Mouse (Mus musculus): ENCODE measurements at regions not wholly inside any gene's neighbourhood (a gene's known extent, or its start where the extent isn't known, plus 50 kb on each side); places are given as distances from the start of the nearest gene placed in this dataset.

DNA sequence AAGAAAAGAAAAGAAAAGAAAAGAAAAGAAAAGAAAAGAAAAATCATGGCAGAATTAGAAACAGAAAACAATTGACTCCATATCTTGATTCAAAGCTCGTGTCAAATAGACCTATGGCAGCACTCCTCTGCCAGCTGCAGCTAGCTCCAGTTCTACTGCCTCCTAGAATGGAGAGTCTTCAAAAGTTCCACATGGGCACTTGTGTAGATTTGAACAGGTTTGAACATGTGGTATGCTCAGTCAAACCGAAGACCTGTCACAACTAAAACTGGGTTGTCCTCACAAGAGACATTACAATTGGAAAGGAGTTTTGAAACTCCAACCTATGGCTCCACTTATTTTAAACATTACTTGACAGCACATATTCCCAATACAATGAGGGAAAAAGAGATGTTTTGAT lies 355.6 kb upstream of the Atp2b1 start:
- no peak for DNase-seq (ENCODE audit: low spot score in 2 of 2)

- no peak for DNase-seq (ENCODE audit: low spot score in 2 of 2)
These were observed 351.8 kb upstream of the Atp2b1 start for GRCm38 (mm10) chr10:98562297-98562912.

DNA sequence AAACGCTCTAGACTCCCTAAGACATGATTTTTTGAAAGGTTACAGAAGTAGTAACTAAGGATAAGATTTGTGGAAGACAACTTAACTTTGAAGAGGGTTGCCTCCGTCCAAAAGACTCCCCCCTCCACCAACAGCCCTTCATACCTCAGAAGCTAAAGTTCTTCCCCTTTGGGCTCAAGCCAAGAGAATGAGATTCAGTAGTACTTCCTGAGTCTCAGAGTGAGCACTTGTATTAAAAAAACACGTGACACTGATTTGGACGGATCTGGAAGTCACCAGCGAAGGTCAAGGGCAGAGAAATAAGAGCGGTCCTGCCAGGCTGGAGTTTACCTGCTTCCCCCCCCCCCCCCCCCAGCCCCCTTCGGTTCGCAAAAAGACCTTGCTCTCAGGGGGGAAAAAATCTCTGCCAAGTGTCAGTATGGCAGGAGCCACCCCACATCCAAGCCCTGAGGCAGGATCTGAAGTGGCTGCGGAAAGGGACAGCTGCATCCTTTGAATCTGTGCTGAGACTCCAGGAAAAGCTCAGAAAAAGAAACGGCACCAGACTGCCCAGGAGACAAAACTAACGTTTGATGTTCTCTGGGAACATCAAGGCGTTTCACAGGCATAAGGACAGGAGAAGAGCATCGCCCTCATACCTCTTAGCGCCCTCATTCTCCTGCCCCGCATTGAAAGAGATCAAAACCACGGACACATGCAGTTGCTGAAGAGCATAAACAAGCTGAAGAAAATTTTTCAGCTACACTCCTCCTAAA lies 341.2 kb upstream of the Atp2b1 start:
- no peak for DNase-seq (ENCODE audit: low spot score in 2 of 2)

DNA sequence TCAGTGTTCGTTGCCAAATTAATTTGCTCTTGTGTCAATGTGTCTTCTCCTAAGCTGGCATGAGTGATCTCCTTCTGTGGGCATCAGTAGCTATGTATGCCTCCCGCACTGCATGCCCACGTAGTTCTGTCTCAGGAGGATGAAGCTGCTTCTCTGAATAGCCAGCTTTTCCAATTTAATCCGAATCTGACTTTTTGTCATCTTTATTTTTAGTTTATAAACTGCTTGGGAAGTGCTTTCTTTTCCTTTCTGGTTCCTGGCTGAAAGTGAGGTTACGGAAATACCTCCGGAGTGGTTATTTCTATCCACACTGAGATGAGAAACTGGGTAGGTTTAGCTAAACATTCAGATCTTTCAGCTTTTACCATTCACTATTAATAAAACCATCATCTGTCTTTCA lies 337.2 kb upstream of the Atp2b1 start:
- DNase-seq (ENCODE audit: low spot score in 2 of 2): peak in 1 of 2 experiments; percentile 31

GRCm38 (mm10) chr10:98584776-98585175 lies 329.4 kb upstream of the Atp2b1 start:
- DNase-seq (ENCODE audit: low spot score in 2 of 2): no peak

DNA sequence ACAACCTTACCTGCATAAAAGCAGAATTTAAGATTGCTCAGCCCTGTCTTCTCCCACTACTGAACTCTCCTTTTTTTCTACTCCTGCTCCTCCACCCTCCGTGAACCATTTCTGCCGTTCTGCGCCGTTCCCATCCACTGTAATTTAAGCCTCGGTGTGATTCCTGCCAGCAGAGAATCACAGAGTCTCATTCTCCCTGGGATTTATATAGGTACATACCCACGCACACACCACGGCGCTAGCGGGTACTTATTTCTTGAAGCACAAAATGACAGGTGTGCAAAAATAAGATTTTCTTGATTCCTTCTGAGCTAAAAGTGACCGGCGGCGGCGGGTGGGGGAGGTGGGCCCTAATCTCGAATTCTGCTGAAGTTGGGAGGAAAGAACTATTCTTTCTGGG lies 324.5 kb upstream of the Atp2b1 start:
- peak; percentile 26 to 65 for DNase-seq (ENCODE audit: low spot score in 2 of 2)

GRCm38 (mm10) chr10:98592154-98592553 lies 322.1 kb upstream of the Atp2b1 start:
- DNase-seq (ENCODE audit: low spot score in 2 of 2): no peak

DNA sequence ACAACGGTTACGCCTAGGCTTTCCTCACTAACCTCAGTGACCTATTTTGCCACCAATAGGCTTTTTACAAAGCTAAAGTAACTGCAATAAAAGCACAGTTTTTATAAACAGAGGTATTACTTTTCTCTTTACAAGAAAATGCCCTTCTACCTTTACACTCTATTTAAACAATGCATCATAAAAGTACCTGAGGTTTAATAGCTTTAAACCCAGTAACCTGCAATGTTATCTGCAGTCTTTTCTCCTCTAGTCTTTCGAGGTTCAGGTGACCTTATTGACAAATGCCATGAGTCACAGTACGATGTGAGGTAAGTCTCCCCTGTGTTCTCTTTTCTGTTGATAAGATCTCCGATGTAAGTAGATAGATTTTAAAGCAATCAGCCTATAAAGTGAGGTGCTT lies 320.3 kb upstream of the Atp2b1 start:
- no peak for DNase-seq (ENCODE audit: low spot score in 2 of 2)

DNA sequence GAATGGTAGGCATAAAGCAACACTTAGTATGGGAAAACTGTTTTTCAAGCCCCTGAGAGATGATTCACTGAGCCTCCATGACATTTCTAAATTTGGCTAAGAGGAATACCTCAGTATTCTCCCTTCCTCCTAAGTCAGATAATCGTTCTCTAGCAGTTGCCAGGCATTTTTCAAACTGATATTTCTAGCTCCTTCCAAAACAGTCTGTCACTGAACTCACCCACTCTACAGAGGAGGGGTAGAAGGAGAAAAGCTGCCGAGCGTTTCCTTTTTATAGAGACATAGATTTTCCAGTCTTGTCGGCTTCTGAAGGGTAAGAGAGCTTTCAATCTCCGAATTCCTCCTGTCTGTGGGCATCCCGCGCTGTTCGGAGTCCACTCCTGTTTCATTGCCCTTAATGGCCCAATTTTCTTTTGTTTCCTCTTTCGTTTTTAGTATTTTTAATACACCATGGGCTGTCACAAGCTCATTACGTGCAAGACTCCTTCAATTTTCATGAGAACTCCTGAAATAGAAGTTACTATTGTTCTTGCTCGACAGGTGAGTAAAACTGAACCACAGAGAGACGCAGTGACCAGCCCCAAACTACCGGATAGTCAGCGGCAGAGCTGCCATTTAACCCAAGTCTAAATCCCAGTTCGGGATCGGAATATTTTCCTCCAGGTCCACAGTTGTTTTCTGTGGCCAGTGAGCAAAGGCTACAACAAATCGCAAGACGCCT lies 305.8 kb upstream of the Atp2b1 start:
- DNase-seq (ENCODE audit: low spot score in 2 of 2): peak in 1 of 2 experiments; percentile 36

DNA sequence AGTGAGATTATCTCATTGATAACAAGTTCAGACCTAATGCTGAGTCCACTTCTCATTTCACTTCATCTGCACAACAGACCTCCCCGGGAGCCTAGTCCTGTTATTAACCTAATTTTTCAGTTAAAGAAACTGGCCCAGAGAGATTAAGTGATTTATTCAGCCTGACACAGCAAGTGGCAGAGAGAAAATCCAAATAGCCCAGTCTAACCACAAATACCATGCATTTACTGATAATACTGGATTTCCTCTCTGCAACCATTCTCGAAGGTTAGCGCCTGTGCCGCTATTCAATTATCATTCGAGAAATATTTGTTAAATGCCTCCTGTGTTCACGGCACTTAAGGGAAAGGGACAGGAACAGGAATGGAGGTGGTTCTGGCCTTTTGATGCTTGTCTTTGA lies 303.5 kb upstream of the Atp2b1 start:
- no peak for DNase-seq (ENCODE audit: low spot score in 2 of 2)

GRCm38 (mm10) chr10:98611707-98612360 lies 302.4 kb upstream of the Atp2b1 start:
- DNase-seq (ENCODE audit: low spot score in 2 of 2): no peak

GRCm38 (mm10) chr10:98618736-98619525 lies 295.3 kb upstream of the Atp2b1 start:
- peak in 1 of 2 experiments; percentile 23 for DNase-seq (ENCODE audit: low spot score in 2 of 2)

GRCm38 (mm10) chr10:98624103-98624502 lies 290.1 kb upstream of the Atp2b1 start:
- DNase-seq (ENCODE audit: low spot score in 2 of 2): no peak

DNA sequence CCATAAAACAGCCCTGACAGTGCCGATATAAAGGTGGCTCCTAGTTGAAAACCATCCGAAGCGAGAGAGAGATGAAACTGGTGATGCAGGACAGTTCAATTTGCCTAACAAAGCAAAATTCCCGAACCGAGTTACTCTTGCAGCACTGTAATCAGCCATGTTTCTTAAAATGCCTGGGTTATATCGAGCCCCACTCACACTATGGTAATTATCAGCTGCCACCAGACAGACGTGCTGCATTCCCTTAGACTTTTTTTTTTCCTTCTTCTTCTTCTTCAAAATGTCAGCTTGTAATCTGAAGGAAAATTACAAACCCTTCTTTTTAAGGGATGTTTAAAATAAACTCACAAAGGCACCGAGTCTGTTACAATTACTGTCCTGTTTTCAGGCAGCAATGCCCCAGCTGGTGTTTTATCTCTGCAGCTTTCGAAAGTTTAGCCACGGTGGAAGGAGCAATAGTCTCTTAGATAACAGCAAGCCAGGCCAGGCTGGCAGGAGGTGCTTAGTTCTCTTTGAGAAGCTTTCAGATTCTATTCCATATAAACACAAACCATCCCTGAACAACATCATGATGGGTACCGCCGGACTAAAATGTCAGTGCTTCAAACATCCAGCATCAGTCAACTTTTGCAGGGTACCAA lies 289.4 kb upstream of the Atp2b1 start:
- no peak for DNase-seq (ENCODE audit: low spot score in 2 of 2)

- no peak for DNase-seq (ENCODE audit: low spot score in 2 of 2)
These were observed 286.0 kb upstream of the Atp2b1 start for GRCm38 (mm10) chr10:98628191-98628590.

DNA sequence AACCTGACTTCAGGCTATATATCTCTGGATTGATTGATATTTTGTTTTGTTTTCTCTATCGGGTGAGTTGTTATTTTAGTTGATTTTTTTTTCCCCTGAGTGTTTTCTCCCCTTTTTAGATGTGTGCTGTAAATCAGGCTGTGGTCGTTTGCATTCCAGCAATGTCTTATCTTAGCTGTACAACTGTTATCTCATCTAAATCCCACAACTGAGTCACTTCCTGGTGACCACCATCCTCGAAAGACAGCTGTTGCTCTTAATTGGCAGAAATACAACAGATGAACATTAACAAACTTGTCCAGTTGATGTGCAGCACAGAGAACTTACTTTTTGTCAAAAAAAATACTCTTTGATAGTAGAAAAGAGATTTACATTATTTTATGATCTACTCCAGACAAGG lies 285.0 kb upstream of the Atp2b1 start:
- DNase-seq (ENCODE audit: low spot score in 2 of 2): no peak

- DNase-seq (ENCODE audit: low spot score in 2 of 2): no peak
These were observed 276.2 kb upstream of the Atp2b1 start for GRCm38 (mm10) chr10:98637759-98638611.

GRCm38 (mm10) chr10:98645681-98646122 lies 268.5 kb upstream of the Atp2b1 start:
- no peak for DNase-seq (ENCODE audit: low spot score in 2 of 2)

DNA sequence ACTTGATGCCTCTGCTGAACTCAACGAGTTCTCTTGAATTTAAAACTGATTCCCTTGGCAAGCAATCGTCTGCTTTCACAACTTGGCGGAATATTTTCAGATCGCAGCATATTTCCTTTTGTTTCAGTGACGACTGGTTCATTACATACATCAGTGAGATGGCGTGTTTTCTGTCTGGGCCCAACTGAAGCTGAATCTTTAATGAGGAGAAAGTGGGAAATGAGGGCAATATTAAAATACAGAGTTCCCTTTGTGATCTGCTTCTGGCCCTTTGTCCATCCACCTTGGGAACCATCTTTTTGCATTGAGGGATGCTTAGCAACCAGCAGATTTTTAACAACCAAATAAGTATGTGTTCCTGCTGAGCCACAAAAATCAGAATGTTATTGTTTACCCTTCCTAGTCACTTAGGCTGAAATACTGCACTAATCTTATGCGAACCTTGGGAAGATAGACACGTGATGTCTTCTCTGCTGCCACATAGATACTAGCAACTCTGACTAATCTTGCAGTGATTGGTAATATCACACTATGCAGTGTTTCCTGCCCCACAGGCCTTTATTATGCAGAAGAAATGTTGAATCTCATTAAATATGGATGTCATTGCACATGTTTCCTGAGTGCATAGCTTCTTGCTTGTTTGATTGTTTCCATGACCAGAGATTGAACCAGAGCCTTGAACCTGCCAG lies 267.8 kb upstream of the Atp2b1 start:
- no peak for DNase-seq (ENCODE audit: low spot score in 2 of 2)

Measured in right cerebral cortex, postnatal 36 days (tissue).